Mouse (Mus musculus) urinary bladder, postnatal 25 days (tissue): ENCODE measurements around the gene Fkbp14.

Source experiments
- DNase-seq: peaks from one replicate; pipeline ENCODE4 v3.0.0; 2022; ENCODE audit warnings: low spot score

Gene Fkbp14

GRCm38 (mm10) chr6:54548314-54549019, 48.6 kb downstream of the Fkbp14 start:
- no peak for DNase-seq

- no peak for DNase-seq
Observed at GRCm38 (mm10) chr6:54543646-54544045, 53.5 kb downstream of the Fkbp14 start.

GRCm38 (mm10) chr6:54542836-54543235, 54.3 kb downstream of the Fkbp14 start:
- no peak for DNase-seq

- peak; percentile 8 for DNase-seq
Observed at GRCm38 (mm10) chr6:54540252-54540887, 56.7 kb downstream of the Fkbp14 start.

GRCm38 (mm10) chr6:54539396-54539795, 57.7 kb downstream of the Fkbp14 start:
- DNase-seq: no peak

GRCm38 (mm10) chr6:54538773-54539173, 58.3 kb downstream of the Fkbp14 start:
- DNase-seq: no peak

- DNase-seq: no peak
Observed at GRCm38 (mm10) chr6:54537053-54537452, 60.1 kb downstream of the Fkbp14 start.

GRCm38 (mm10) chr6:54535485-54535884, 61.6 kb downstream of the Fkbp14 start:
- no peak for DNase-seq

- no peak for DNase-seq
Observed at GRCm38 (mm10) chr6:54531048-54531481, 66.0 kb downstream of the Fkbp14 start.

GRCm38 (mm10) chr6:54530182-54530581, 66.9 kb downstream of the Fkbp14 start:
- DNase-seq: no peak

GRCm38 (mm10) chr6:54528666-54529065, 68.4 kb downstream of the Fkbp14 start:
- no peak for DNase-seq
